Mouse (Mus musculus): ENCODE data around the gene Ctu2.

Ctu2 gene

DNA sequence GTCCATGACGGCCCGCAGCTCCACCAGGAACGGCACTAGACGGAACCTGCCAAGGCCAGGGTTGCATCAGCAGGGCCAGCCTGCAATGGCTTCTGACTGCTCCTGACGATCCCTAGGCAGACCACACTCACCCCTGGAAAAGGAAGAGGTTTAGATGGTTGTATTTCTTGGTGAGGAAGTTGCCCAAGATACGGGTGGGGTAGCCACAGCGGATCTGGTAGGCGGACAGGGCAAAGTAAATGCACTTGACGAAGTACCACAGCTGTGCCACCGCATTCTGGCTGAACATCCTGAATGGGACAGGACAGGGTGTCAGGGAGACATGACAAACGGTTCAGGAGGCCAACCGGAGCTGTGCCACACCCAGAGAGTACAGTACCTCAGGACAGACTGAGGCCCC lies 8.9 kb downstream of the Ctu2 start:
- no peak for DNase-seq (ENCODE audit: low spot score in 2 of 2)

DNA sequence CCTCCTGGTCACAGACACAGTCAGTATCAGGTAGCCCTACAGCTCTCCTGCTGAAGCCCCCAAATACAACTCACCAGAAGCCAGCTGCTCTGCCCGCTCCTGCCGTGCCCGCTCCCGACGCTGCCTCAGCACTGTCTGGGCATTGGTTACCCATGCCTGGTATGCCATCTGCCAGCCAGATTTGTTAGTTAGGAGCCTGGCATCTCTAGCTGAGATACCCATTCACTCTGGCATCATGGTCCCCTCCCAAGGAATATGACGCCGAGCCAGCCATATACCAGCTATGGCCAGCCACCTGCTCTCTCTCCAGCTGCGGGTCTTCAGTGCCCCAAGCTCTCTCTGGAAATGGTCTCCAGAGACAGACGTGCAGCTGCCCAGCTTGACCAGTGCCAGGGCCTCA lies 12.4 kb downstream of the Ctu2 start:
- no peak for DNase-seq (ENCODE audit: low spot score in 2 of 2)

DNA sequence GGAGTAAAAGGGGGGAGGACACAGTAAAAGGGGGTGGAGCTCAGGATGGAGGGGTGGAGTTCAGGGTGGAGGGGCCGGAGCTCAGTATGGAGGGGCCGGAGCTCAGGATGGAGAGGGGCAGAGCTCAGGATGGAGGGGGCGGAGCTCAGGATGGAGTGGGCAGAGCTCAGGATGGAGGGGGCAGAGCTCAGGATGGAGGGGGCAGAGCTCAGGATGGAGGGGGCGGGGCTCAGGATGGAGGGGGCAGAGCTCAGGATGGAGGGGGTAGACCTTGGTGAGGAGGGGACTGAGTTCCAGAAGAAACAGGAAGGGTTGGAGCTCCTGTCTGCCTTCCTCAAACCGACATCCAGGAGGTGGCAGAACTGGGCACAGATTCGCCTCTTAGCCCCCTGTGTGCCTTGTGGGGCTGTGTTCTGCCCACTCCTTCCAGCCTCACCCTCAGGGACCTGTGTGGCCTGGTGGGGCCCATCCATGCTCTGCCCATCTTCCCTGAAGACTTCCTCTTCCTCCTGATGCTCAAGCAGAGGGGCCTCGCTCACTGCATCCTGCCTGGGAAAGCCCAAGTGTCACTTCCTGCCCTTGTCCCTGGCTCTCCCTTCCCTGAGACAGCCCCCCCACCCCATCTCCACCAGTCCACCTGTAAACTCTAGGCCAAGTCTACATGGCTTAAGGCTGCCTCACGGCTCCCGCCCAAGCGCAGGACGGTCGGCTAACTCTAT lies 21.2 kb downstream of the Ctu2 start:
- DNase-seq (ENCODE audit: low spot score in 2 of 2): no peak

DNA sequence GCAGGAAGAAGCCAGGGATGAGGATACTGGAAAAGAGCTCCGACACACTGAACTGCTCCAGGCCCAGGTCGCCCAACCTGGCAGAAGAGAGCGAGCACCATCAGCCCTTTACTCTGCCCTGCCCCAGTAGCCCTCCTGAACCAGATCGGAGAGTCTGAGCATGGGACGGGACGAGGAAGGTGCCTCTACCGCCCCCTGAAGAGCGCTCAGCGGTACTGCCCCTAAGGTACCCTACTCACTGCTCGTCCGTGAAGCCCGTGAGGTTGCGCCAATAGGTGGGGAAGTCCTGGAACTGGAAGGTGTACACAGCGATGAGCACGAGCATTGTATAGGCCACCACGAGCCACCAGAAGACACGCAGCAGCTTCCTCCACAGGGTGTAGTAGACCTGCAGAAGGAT lies 22.0 kb downstream of the Ctu2 start:
- no peak for DNase-seq (ENCODE audit: low spot score in 2 of 2)

DNA sequence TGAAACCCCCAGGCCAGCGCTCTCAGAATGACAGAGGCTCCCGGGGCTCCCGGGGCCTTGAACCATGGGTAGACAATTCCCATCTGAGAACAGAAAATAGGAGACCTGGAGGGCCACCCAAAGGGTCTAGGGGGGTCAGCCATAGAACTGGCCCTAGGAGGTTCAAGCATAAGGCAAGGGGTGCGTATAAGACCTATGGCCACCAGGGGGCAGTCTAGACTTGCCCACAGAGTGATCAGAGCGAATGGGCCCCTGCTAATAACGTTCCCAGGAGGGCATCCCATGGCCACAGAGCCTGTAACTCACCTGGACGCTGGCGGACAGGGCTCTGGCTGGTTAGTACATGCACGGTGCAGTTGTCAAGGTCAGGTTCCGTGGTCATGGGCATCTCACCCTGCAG lies 24.9 kb downstream of the Ctu2 start:
- peak; percentile 75 to 80 for DNase-seq (ENCODE audit: low spot score in 2 of 2)

DNA sequence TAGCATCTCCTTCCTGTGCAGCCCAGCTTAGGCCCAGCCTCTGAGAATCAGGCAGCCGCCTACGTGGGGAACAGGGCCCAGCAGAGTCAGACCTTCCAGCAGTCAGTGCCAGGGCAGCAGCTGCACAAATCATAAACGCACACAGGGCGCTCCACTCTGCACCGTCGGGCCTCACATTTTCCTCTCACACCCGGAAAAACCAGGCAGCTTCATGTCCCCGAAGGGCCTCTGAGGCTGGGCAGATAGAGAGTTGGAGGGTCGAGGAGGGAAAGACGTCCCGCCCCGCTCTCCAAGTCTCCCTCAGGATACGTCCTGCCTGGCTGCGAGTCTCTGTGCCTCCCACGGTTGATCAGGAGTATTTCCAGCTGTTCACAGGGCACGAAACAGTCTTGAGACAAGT lies 35.6 kb downstream of the Ctu2 start:
- DNase-seq (ENCODE audit: low spot score in 2 of 2): peak; percentile 73

DNA sequence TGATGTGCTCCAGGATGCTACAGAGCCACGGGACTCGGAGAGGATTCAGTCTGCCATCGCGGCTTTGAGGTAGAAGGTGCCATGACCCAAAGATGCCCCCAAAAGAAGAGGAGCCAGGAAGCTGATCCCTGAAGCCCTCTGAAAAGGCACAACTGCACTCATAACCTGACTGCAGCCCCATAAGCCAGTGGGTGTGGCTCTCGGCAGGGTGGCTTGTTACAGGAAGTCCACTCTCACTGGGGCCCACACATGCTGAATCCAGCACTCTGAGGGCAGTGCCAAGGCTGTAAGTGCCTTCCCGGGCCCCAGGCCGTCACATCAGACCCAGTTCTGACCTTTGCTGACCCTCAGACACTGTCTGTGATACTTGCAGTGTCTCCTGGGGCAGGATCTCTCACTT lies 36.4 kb downstream of the Ctu2 start:
- DNase-seq (ENCODE audit: low spot score in 2 of 2): no peak

DNA sequence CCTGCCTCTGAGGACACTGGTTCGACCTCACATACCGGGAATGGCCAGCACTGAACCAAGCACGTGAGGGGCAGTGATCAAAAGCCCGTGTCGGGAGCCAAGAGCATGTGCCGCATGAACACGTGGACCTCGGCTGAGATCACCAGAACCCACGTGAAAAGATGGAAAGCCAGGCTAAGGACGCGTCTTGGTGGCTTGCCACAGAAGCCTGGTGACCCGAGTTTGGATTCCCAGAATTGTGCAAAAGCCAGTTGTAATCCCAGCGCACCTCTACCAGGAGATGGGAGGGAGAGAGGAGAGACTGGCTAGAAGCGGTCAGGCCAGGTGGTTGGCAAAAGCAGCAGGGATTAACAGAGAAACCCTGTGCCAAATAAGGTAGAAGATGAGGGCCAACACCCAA lies 39.8 kb downstream of the Ctu2 start:
- no peak for DNase-seq (ENCODE audit: low spot score in 2 of 2)

DNA sequence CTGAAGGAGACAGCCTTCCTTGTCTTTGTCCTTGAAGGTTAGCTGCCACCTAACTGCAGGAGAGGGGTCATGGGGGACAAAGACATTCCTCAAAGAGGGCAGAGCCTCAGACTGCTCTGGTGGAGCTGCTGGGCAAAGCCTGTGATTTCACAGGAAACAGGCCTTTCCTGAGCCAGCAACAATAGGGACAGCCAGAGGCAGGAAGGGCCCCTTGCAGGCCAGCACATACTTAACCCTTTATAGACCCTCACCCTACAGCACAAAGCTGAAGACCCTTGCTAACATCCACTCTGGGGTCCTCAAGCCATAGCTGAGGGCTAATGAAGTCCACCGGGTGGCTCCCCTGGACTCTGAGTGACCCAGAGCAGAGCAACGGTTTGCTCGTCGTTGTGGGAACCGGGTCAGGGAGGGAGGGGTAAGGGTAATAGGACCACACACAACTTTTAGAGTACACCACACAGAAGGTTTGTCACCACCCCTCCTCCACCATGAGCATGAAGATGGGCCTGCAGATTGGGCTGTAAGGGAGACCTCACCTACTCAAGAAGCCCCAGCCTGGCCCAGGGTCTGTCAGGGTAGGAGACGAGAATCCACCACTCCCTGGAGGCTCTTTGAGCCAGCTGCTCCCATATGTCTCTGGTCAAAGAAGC lies 41.7 kb downstream of the Ctu2 start:
- DNase-seq (ENCODE audit: low spot score in 2 of 2): peak; percentile 72 to 84

DNA sequence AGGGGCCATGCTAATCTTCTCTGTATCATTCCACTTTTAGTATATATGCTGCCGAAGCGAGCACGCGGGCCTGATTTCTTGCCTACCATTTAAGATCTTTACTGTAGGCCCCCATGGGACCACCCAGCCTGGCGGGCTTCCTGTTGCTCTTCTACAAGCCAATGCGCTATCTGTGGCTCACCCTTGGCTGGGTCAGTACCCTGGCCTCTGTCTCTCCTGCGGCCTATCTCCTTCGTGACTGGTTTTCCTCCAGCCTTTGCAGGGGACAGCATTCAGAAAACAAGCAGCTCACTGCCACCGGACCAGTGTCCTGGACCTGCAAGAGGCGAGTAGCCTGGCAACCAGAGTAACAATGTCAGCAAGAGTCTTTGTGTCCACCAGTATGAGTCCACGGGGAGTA lies 44.7 kb downstream of the Ctu2 start:
- DNase-seq (ENCODE audit: low spot score in 2 of 2): no peak

DNA sequence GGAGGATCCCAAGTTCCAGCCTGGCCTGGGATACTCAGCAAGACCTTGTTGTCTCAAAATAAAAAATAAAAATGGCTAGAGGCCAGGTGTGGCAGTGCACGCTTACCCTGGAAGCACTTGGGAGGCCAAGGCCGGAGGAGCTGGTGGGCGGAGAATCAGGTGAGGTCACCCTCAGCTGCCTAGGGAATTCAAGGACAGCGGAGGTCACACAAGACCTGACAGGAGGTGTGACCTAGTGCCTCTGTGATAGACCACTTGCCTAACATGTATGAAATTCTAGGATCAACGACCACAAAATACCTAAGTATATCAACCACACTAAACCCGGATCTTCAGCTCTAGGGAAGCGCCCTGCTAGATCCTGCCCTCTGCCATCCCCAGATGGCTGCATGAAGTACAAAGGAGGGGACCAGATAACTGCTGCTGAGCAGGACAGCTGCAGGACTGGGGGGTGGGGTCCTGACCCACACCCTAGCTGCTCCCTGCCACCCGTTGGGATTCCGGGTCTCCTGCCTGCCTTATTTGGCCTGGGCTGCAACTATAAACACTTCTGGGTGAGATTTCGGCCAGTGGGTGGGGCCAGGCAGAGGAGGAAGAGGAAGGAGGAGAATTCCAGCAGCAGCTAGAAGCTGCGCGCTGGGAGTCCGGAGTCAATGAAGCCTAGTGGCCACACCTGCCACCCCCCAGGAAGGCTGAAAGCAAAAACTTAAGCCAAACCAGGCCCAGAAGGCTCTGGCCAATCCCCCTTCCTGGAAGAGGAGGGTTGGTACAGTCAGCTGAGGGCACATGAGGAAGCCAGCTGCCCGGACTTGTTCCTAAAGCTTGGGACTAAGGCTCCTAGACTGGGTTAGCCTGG lies 47.1 kb downstream of the Ctu2 start:
- peak; percentile 78 to 85 for DNase-seq (ENCODE audit: low spot score in 2 of 2)

DNA sequence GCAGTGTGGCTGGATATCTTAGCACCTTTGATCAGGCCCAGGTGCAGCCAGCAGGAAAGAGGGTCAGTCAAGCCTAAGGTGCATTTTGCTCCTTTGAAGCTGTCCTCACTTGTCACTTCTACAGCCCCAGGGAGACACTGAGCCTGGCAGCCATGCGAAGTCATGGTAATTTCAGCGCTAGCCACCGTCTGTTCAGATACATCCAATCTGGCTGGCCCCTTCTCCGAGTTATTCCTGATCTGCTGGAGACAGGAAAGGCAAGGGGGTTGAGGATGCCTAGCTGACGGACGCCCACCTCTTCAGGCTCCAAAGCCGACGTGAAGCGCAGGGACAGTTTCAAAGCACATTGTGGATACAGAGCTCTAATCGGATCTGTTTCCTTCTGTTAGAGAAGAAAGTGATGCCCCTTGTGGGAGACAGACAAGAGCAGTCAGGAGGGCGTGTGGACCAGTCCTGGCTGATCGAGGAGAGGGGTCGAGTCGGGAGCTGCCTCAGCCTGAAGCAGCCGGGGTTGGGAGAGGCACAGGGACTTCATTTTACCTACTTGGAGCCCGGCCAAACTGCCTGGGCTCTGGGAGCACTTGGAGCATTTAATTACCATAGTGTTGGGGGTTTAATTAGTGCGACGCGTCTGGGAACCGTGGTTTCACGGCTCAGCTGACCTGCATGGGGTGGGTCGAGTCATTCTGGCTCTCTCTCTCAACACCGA lies 47.9 kb downstream of the Ctu2 start:
- no peak for DNase-seq (ENCODE audit: low spot score in 2 of 2)

DNA sequence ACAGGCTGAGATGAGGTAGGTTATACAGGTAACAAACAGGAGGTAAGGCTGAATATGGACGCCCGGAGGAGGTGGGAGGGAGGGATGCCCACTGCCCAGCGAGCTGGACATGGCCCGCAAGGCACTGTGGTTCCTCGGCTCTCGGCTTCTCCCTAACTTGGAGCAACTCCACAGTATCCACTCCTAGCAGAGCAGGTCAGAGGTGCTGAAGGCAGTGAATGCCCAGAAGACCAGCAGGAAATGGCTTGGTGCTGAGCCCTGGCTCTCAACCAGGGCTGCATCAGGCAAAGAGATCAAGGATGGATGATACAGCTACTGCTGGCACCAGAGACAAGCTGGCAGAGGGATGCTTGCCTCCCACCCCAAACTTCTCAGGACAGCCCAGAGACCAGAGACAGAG lies 48.6 kb downstream of the Ctu2 start:
- no peak for DNase-seq (ENCODE audit: low spot score in 2 of 2)

DNA sequence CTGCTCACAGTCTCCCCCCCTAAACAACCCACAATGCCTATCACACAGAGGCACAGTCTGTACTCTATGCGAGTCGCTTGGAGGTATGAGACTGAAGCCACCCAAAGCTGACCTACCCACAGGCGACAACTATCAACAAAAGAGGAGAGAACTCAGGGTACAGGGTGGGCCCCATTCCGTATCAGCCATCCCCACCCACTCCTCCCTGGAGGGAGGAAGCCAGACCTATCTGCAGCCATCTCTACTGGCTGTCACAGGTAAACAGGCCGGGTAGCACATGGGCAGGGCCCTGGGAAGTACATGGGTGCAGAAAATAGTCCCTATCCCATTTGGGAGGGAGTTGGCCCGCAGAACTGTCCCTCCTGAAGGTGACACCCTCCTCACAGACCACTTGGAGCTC lies 49.1 kb downstream of the Ctu2 start:
- DNase-seq (ENCODE audit: low spot score in 2 of 2): no peak

DNA sequence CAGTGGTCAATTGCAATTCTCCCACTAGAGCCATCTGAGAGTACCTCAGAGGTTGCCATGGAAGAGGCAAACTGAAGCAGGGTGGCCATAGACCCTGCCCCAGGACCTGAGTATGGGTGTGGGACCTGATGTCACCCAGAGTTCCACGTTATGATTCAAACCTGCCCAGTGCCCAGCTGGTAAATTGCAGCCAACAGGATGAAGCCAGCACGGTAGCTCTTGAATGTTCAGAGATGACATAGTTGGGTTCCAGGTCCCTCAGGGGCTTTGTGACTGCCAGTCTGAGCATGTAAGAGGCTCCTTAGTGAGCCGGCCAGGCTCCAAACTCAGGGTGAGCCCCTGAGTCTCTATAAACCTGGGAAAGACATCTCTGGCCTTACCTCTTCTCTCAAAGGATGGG lies 50.1 kb downstream of the Ctu2 start:
- DNase-seq (ENCODE audit: low spot score in 2 of 2): no peak

DNA sequence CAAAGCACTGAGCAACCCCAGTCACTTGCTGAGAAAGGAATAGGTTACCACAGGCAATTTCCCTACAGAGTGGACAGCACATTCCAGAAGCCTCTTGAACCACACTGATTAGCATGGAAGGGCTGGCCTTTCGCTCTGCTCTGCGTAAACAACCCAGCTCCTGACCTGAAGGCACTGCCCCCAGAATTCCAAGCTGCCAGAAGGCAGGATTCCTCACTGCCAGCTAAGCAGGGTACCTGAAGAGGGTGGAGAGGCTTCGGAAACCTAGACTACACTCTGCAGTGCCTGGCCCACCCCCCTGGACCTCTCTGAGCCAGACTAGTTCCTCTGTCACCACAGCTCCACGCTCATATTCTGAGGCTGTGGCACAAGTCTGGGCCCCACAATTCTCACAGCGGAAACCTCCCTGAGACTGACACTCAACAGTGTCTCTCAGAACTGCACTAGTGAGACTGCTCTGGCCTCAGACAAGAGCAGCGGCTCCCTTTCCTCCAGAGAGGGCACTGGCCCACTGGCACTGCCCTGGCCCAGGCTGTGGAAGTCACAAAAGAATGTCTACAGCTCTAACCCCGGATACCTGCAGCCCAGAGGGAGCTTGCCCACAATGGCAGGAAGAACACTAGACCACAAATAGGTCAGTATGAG lies 50.7 kb downstream of the Ctu2 start:
- DNase-seq (ENCODE audit: low spot score in 2 of 2): no peak

DNA sequence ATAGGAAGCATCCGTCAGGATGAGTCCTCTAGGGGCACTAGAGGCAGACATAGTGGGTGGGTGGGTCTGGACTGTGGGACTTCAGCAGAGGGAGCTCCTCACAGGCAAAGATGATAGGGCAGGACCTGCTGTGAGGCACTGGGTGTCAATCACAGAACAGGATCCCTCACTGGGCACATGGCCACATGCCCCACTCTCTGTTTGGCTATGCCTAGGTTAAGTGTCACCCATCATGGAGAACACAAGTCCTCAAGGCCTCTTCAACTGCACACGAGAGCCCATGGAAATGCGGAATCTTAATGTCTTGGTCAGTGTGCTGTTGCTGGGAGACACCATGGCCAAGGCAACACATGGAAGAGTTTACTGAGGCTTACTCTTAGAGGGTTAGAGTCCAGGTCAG lies 52.0 kb downstream of the Ctu2 start:
- no peak for DNase-seq (ENCODE audit: low spot score in 2 of 2)

DNA sequence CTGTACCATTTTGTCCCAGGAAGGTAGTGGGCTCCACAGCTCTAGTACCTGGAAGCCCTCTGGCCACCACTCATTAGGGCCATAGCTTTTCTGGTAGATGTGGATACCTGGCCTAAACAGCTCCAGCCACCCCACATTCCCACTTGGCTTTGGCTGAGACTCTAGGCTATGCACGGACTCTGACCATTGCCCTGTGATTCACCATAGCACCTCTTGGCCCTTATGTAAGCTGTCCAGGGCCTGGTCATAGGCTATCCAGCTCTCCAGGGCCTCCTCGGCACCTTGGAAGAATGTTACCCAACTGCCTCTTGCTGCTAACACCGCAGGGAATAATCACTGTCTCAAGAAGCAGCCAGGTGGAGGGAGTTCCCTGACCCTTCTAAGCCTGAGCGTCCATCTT lies 53.2 kb downstream of the Ctu2 start:
- no peak for DNase-seq (ENCODE audit: low spot score in 2 of 2)

DNA sequence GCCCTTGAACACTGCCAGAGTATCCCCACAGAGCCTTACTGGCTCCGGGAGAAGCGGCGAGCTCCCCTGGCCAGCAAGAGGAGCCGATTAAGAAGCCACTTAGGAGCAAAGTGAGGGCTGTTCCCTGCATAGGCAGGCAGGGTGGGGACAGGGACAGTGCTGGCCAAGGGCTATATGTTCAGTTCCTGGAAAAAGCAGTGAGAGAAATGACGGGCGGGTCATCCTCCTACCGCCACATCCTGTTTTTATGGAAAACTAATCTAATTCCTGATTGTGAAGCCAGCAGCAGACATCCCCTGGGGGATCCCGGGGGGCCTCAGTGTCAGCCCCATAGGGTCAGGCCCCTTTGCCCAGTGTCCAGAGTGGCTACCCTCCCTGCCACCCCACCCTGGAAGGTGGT lies 55.4 kb downstream of the Ctu2 start:
- DNase-seq (ENCODE audit: low spot score in 2 of 2): no peak
